Mouse (Mus musculus): ENCODE results near the gene Rab35.

DNA sequence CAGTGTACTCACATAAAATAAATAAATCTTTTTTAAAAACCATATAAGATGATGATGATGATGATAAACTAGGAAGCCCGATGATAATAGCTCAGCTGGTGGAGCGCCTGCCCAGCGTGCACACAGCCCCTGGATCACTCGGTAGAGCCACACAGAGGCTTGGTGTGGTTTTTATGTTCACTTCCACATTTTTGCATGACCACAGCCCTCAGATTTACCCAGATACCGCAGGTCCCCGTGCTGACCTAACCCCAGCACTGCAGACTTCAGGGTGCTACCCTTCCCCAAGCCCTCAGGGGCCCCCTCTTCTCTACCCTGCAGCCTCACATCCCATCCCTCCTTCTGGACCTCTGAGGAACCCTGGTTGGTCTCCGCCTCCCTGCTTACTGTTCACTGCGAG is 3.6 kb upstream of the Rab35 start:
- TF ChIP-seq CTCF (conservative IDR thresholded peaks at IDR 0.05 in 1 of 2, IDR thresholded peaks at IDR 0.05 in 1 of 2; ENCODE audit: low read depth in 2 of 2, low read length in 2 of 2) (no peak), HCFC1 (IDR thresholded peaks at IDR 0.05; ENCODE audit: low read depth, low read length) (no peak), EP300 (IDR thresholded peaks at IDR 0.05; ENCODE audit: low read length) (peak; percentile 45; the same call in 1 of the 2 replicates), ZKSCAN1 (IDR thresholded peaks at IDR 0.05; ENCODE audit: borderline replicate concordance, low read depth, low read length) (no peak)

Data from CH12.LX (cell line).